Mouse (Mus musculus): ENCODE measurements around the gene Txnrd1. TPM values are rescaled to one million over a fixed set of nuclear protein-coding genes. Genes with fewer than 3 reads are reported as not detected.

Txnrd1 gene
- polyA plus RNA-seq, 1 experiment from 2014 or later, result 87.1 TPM

DNA sequence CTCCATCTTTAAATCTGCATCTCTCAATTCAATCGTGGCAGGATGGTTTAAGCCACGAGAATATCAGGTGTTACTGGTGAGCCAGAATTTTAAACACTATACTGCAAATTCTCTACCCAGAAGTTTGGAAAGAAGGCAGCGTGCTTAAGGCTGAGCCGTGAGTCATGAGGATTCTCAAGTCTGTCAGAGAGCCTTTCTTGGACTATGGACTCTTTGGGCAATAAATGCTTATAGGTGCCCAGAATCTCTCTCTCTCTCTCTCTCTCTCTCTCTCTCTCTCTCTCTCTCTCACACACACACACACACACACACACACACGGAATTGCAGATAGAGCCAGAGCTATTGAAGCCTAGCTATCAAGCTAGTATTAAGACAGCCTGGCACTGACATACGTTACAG lies 102.0 kb downstream of the Txnrd1 start:
- no peak for ATAC-seq
- no peak overlapping the region for H3K27ac ChIP-seq (ENCODE audit: low read depth, low read length)
- no peaks in the 10 kb centered on the region for H3K27me3 ChIP-seq (replicated peaks; ENCODE audit: control insufficient read depth, insufficient read depth, low read length)
- no peaks in the 10 kb centered on the region for H3K4me1 ChIP-seq (ENCODE audit: control insufficient read depth, insufficient read depth, low read depth, low read length)
- 82% methylated on average over 6 of the region's 6 CpGs for WGBS
- no peaks in the 10 kb centered on the region for H3K36me3 ChIP-seq (ENCODE audit: control insufficient read depth, insufficient read depth, low read length)
- no peak overlapping the region for H3K4me2 ChIP-seq (ENCODE audit: low read length)
- H3K9me3 ChIP-seq (ENCODE audit: control insufficient read depth, low read length), result no peaks in the 10 kb centered on the region
- no peak overlapping the region for H3K4me3 ChIP-seq (ENCODE audit: low read length)
- no peak overlapping the region for H3K9ac ChIP-seq (ENCODE audit: low read depth, low read length)

Other genes with a start within 250 kb of the Txnrd1 start
- 30.5 and 32.7 TPM in 2 replicates for gene 1190007I07Rik, start 210.7 kb upstream of the Txnrd1 start, polyA plus RNA-seq (2015; fragmentation: Nextera tagmentation; extraction: Ambion mirVana)
- gene Tdg, start 204.1 kb upstream of the Txnrd1 start, polyA plus RNA-seq (2015; fragmentation: Nextera tagmentation; extraction: Ambion mirVana), result 123 and 150 TPM in 2 replicates
- 1.5 and 2.4 TPM in 2 replicates for gene Glt8d2, start 143.3 kb upstream of the Txnrd1 start, polyA plus RNA-seq (2015; fragmentation: Nextera tagmentation; extraction: Ambion mirVana)
- 37.7 and 44.6 TPM in 2 replicates for gene Hcfc2, start 137.8 kb upstream of the Txnrd1 start, polyA plus RNA-seq (2015; fragmentation: Nextera tagmentation; extraction: Ambion mirVana)
- 37.3 and 38.5 TPM in 2 replicates for gene Nfyb, start 69.8 kb upstream of the Txnrd1 start, polyA plus RNA-seq (2015; fragmentation: Nextera tagmentation; extraction: Ambion mirVana)
- 0.35 TPM in 2 replicates for gene Eid3, start 32.7 kb downstream of the Txnrd1 start, polyA plus RNA-seq (2015; fragmentation: Nextera tagmentation; extraction: Ambion mirVana)
- 3.6 and 4.1 TPM in 2 replicates for gene Chst11, start 151.5 kb downstream of the Txnrd1 start, polyA plus RNA-seq (2015; fragmentation: Nextera tagmentation; extraction: Ambion mirVana)

All from hindbrain, embryonic 16.5 days (tissue).